Mouse (Mus musculus): Measurements from ENCODE around the gene Gm8356. TPM values are rescaled to one million over a fixed set of nuclear protein-coding genes. Genes with fewer than 3 reads are reported as not detected.

Gm8356 gene
- total RNA-seq (2023) = not detected

GRCm38 (mm10) chr14:6537190-6537589 is at the start of gene Gm8356:
Gene Gm8356 (minus strand): TSS chr14:6537290.

Other genes with a start within 250 kb of the Gm8356 start
- not detected for gene Gm21103, start 232.4 kb downstream of the Gm8356 start, total RNA-seq (2023)
- gene Gm3618, start 193.6 kb downstream of the Gm8356 start, total RNA-seq (2023) = not detected
- gene Gm16440, start 147.0 kb downstream of the Gm8356 start, total RNA-seq (2023) = not detected
- not detected for gene Gm3591, start 124.8 kb downstream of the Gm8356 start, total RNA-seq (2023)
- not detected for gene Gm3594, start 92.7 kb downstream of the Gm8356 start, total RNA-seq (2023)
- not detected for gene Gm3629, start 53.3 kb upstream of the Gm8356 start, total RNA-seq (2023)
- not detected for gene Gm3460, start 85.1 kb upstream of the Gm8356 start, total RNA-seq (2023)
- gene Gm10251, start 146.9 kb upstream of the Gm8356 start, total RNA-seq (2023) = not detected
- gene Gm8050, start 183.0 kb upstream of the Gm8356 start, total RNA-seq (2023) = not detected
- 1.5 TPM for gene Gm3636, start 205.0 kb upstream of the Gm8356 start, total RNA-seq (2023)
- not detected for gene Gm8362, start 237.1 kb upstream of the Gm8356 start, total RNA-seq (2023)

All from CD4-positive naive resting alpha-beta T cell, adult 57 days (primary cell).